Mouse (Mus musculus) thymus, postnatal 25 days (tissue): ENCODE data around the gene Gm45521.

Experiments
- DNase-seq: peaks from one replicate; pipeline ENCODE4 v3.0.0; 2022

The Gm45521 gene

GRCm38 (mm10) chr14:7957049-7957448 lies at the start of gene Gm45521:
Gene Gm45521 (plus strand): TSS chr14:7957288.
- DNase-seq: no peak

DNA sequence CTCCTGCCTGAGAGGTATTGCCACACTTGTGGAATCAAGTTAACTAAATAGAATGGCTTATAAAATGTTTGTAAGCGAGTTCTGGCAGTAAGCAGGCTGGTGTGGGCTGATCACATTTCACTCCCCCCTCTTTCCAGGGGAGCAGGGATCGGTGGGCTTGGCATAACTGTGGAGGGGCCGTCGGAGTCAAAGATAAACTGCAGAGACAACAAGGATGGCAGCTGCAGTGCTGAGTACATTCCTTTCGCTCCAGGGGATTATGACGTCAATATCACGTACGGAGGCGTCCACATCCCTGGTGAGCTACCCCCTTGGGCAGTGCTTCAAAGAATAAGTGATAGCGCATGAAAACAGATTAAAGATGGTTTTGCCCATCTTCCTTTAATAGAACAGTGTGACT lies 47.6 kb upstream of the Gm45521 start:
- DNase-seq: no peak

- peak; percentile 42 for DNase-seq
These were observed 43.2 kb upstream of the Gm45521 start for GRCm38 (mm10) chr14:7913842-7914241.

DNA sequence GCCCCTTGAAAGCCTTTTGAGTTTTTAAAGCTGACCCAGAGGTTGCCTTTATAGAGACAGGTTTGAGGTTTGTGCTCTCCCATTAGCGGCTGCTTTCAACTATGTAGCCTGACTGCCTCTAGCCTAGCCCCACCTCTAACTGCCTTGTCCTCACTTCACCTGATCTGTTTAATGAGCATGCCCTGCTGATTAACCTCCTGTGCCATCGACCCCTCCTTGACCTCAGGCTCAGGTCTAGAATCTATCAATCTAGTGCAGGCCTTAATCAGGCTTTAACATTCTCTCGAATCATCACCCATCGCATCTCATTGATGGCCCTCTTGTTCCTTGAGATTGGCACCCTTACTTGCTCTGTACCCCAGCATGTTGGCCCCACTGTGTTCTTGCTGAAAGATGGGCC lies 42.6 kb upstream of the Gm45521 start:
- no peak for DNase-seq

GRCm38 (mm10) chr14:7918150-7918991 lies 38.7 kb upstream of the Gm45521 start:
- DNase-seq: no peak

GRCm38 (mm10) chr14:7919309-7919708 lies 37.8 kb upstream of the Gm45521 start:
- no peak for DNase-seq

GRCm38 (mm10) chr14:7919921-7920320 lies 37.2 kb upstream of the Gm45521 start:
- DNase-seq: no peak

DNA sequence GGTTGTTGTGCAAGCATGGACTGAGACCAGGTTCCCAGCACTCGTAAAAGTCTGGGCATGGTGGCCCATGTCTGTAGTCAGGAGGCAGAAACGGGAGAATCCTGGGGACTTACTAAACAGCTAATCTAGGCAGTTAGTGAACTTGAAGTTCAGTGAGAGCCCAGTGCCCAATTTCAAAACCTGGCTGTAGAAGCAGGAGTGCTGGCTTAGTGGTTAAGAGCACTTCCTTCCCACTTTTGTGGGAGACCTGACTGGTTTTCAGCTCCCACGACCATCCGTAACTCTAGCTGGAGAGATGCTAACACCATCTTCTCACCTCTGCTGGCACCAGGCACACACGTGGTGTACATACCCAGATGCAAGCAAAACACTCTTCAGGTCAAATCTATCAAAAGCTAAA lies 35.6 kb upstream of the Gm45521 start:
- DNase-seq: no peak

DNA sequence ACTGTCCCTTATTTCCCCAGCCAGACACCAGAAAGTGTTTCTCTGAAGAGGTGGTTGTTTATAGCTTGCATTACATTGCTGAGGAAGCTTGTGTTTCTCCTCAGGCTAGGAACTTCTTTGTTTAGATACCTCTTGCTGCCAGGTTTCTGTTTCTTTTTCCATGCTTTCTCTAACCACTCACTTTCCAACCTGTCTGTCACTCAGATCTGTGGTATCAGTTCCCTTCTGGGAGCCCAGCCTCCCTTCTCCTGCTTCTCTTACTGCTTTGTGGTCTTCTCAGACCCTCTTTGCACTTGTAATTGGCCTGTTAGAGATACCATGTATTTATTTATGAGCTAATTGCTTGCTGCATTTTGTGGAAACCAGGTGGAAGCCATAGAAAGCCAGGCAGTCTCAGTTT lies 33.5 kb upstream of the Gm45521 start:
- no peak for DNase-seq

- DNase-seq: no peak
These were observed 28.7 kb upstream of the Gm45521 start for GRCm38 (mm10) chr14:7928362-7928761.

DNA sequence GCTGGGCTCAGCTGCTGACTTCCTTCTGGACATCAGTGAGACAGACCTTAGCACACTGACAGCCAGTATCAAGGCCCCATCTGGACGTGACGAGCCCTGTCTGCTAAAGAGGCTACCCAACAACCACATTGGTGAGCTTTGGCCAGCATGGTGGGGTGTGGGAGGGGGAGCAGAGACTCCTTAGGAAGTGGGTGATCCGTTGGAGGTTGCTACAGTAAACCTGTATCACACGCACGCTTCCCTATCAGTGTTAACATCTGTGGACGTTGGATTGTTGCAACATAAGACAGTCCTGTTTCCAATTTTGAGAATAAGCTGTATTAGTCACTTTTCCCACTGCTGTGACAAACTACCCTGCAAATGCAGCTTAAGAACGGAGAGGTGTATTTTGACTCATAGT lies 28.1 kb upstream of the Gm45521 start:
- no peak for DNase-seq

- no peak for DNase-seq
These were observed 24.9 kb upstream of the Gm45521 start for GRCm38 (mm10) chr14:7932151-7932550.

- DNase-seq: no peak
These were observed 22.9 kb upstream of the Gm45521 start for GRCm38 (mm10) chr14:7934166-7934565.

GRCm38 (mm10) chr14:7937052-7937630 lies 19.9 kb upstream of the Gm45521 start:
- DNase-seq: peak; percentile 47

DNA sequence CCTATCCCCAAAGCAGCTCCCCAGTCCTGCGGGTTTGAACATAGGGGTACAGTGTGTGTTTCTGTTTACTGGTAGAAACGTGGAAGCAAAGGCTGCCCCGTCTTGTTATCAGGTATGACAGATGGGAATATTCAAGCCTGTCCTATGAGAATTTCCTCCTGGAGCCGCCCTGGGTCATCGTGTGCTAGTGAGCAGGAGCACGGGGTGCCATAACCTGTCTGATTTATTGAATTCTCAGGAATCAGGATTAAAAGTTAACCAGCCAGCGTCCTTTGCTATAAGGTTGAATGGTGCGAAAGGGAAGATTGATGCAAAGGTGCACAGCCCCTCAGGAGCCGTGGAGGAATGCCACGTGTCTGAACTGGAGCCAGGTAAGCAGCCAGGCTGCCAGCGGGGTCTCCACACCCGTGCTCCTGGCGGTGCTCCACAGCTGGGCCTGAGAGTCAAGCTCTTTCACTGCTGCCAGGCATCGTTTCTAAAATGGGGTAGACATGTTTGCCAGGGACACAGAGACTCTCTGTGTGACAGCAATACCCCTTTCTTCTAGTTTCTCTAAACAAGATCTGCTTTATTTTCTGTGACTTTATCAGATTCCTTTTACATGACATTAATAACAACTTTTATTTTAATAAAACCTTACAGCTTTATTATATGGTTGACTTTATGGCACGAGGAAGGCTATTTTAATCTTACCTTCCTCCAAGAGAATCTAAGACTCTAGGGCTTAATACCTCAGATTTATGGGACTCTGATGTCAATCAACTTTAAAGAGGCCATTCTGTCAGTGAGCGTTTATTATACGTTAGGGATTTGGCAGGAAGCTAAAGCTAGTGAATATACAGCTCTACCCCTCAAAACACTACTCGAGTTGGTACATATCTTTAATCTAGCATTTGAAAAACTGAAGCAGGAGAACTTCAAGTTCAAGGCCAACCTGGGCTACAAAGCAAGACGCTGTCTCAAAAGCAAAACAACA lies 18.0 kb upstream of the Gm45521 start:
- no peak for DNase-seq

- DNase-seq: no peak
These were observed 15.7 kb upstream of the Gm45521 start for GRCm38 (mm10) chr14:7941413-7941812.

GRCm38 (mm10) chr14:7943101-7943800 lies 13.8 kb upstream of the Gm45521 start:
- no peak for DNase-seq

GRCm38 (mm10) chr14:7943801-7944135 lies 13.3 kb upstream of the Gm45521 start:
- no peak for DNase-seq

GRCm38 (mm10) chr14:7944349-7945039 lies 12.6 kb upstream of the Gm45521 start:
- peak; percentile 61 for DNase-seq

DNA sequence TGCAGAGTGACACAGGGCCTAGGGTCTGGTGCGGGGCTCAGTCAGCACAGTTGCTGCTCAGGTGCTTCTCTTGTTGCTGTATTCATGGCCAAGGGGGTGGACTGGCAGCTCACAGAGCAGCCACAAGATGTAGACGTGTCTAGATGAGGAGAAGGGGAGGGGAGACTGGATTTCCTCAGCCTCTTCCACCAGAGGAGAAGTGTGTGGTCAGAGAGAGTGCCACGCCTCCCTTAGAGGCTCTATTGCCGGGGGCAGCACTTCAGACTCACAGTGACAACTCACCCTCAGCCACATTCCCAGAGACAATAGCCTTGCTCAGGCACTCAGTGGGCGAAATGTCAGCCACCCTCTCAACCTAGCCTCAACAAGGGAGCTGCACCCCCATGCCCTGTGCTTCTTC lies 11.8 kb upstream of the Gm45521 start:
- no peak for DNase-seq

GRCm38 (mm10) chr14:7951234-7951633 lies 5.9 kb upstream of the Gm45521 start:
- no peak for DNase-seq

GRCm38 (mm10) chr14:7952610-7953254 lies 4.4 kb upstream of the Gm45521 start:
- DNase-seq: no peak
